Mouse (Mus musculus) bone marrow macrophage, adult 2 months (primary cell): Measurements from ENCODE around the gene Acsm3. TPM values are rescaled to one million over a fixed set of nuclear protein-coding genes. Genes with fewer than 3 reads are reported as not detected.
A peak's percentile ranks its signal among the peaks of the same experiment; 100 is the strongest.
"Not testable (repeated sequence)": the region's sequence is repeated elsewhere in the genome, so short reads cannot be mapped to it uniquely, and the experiment has no call there.

Experiments
- H3K27ac ChIP-seq: 2 replicates; pipeline ENCODE4 v1.5.1; 2012; ENCODE audit warnings: low read depth, low read length; ENCODE audit not compliant: insufficient read depth
- H3K4me1 ChIP-seq: 2 replicates; pipeline ENCODE4 v1.6.1; 2012; ENCODE audit warnings: low read length; ENCODE audit not compliant: control insufficient read depth, insufficient read depth
- H3K4me3 ChIP-seq: 2 replicates; pipeline ENCODE4 v1.5.1; 2012; ENCODE audit warnings: mild to moderate bottlenecking, low read length, moderate library complexity; ENCODE audit not compliant: insufficient read depth
- CTCF ChIP-seq: IDR thresholded peaks from 2 replicates; pipeline ENCODE4 v1.5.1; 2012; ENCODE audit warnings: low read depth, mild to moderate bottlenecking, low read length, moderate library complexity
- POLR2A ChIP-seq: IDR thresholded peaks from 2 replicates; pipeline ENCODE4 v1.6.1; 2012; ENCODE audit warnings: mild to moderate bottlenecking, low read depth, low read length, borderline replicate concordance
- polyA plus RNA-seq: library from polyadenylated mRNA; stranded (reverse); fragments of >200 nt; gene quantifications from 2 replicates; pipeline ENCODE4 v1.2.4, GENCODE M21; 2012; ENCODE audit not compliant: missing spikeins, insufficient read depth, insufficient read length

Acsm3 gene
- not detected in 2 replicates for polyA plus RNA-seq

DNA sequence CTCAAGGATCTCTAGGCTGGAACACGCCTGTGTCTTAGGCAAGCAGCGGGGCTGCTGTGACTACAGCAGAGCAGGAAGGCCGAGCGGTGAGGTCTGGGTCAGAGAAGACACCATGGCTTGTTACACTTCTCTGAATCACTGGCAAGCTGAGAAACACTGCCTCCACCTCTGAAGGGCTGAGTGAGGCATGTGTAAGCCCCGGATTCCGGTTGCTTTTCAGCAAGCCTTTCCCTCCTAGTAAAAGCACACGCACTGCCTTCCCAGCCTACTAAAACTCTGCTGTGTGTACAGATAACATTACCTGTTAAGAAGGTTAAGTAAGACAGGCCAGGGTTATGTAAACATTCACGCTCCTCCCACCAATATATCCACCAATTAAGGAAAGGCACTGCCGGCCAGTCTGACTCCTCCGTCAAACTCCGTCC is at the start of gene Acsm3:
Gene Acsm3 (plus strand): TSS at position 397 of the 425 bp plus-strand sequence.
- H3K27ac ChIP-seq = no peak within 1 kb of the TSS
- no peak within 1 kb of the TSS for H3K4me3 ChIP-seq
- no peak for TF ChIP-seq POLR2A
- TF ChIP-seq CTCF = no peak
- no peaks in the 10 kb centered on the region for H3K4me1 ChIP-seq

- no peak for TF ChIP-seq POLR2A
- TF ChIP-seq CTCF = no peak
- H3K4me1 ChIP-seq = peaks cover 3% of the 10 kb centered on the region
- no peak overlapping the region for H3K27ac ChIP-seq
- no peak overlapping the region for H3K4me3 ChIP-seq
These were observed 46.6 kb upstream of the Acsm3 start for GRCm38 (mm10) chr7:119714111-119714510.

- Histone ChIP-seq H3K27ac (peak within 1 kb of the TSS; percentile 14; the same call in 1 of the 2 replicates), H3K4me1 (peaks cover 3% of the 10 kb centered on the region), H3K4me3 (peak within 1 kb of the TSS; percentile 84)
- TF ChIP-seq CTCF = no peak
- TF ChIP-seq POLR2A = no peak
These were observed 40.3 kb upstream of the Acsm3 start, which contains the start of gene Thumpd1 for GRCm38 (mm10) chr7:119720253-119720946. TSS of gene Thumpd1 (minus strand) at chr7:119720798.

- peaks cover 3% of the 10 kb centered on the region for H3K4me1 ChIP-seq
- TF ChIP-seq CTCF (no peak), POLR2A (no peak)
- H3K4me3 ChIP-seq = peak overlapping the region; percentile 84
- no peak overlapping the region for H3K27ac ChIP-seq
These were observed 39.8 kb upstream of the Acsm3 start for GRCm38 (mm10) chr7:119720947-119721310.

- H3K4me3 ChIP-seq = no peak overlapping the region
- no peak overlapping the region for H3K27ac ChIP-seq
- no peaks in the 10 kb centered on the region for H3K4me1 ChIP-seq
- no peak for TF ChIP-seq CTCF
- no peak for TF ChIP-seq POLR2A
These were observed 33.1 kb upstream of the Acsm3 start for GRCm38 (mm10) chr7:119727621-119728020.

DNA sequence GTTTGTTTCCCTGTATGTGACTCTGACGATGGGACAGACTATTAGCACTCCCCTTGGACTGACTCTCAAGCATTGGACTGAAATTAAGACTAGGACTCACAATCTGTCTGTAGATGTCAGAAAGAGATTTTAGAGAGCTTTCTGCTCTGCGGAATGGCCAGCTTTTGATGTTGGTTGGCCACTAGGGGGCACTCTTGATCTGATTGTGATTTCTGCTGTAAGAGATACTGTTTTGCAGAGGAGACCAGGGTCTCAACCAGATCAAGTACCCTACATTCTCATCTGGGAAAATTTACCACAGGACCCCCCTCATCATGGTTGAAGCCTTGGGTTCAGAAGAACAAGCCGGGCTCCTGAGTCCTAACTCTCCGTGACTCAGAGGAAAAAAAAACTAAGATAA is 29.5 kb upstream of the Acsm3 start:
- H3K4me1 ChIP-seq, H3K27ac ChIP-seq: not testable (repeated sequence)

GRCm38 (mm10) chr7:119738877-119739276 is 21.8 kb upstream of the Acsm3 start:
- no peak overlapping the region for H3K27ac ChIP-seq
- TF ChIP-seq POLR2A = no peak
- no peak for TF ChIP-seq CTCF
- H3K4me1 ChIP-seq = no peaks in the 10 kb centered on the region
- no peak overlapping the region for H3K4me3 ChIP-seq

More for the DNA sequence above, 29.5 kb upstream of the Acsm3 start:
- not testable (repeated sequence) for H3K4me3 ChIP-seq

GRCm38 (mm10) chr7:119739798-119740468 is 20.8 kb upstream of the Acsm3 start:
- H3K4me1 ChIP-seq, H3K27ac ChIP-seq: not testable (repeated sequence)
- peak overlapping the region; percentile 8; the same call in 1 of the 2 replicates for H3K4me3 ChIP-seq

GRCm38 (mm10) chr7:119744321-119744720 is 16.4 kb upstream of the Acsm3 start:
- no peak overlapping the region for H3K4me3 ChIP-seq
- TF ChIP-seq CTCF = 0 out of 2 replicates have a peak, but pooled peaks have one; percentile 7
- TF ChIP-seq POLR2A = no peak
- no peak overlapping the region for H3K27ac ChIP-seq
- H3K4me1 ChIP-seq = no peaks in the 10 kb centered on the region

GRCm38 (mm10) chr7:119745869-119746268 is 14.9 kb upstream of the Acsm3 start:
- Histone ChIP-seq H3K4me1 (no peaks in the 10 kb centered on the region), H3K4me3 (no peak overlapping the region), H3K27ac (no peak overlapping the region)
- TF ChIP-seq POLR2A (no peak), CTCF (no peak)
